Mouse (Mus musculus) large intestine, adult 2 months (tissue): ENCODE results near the gene Dnaaf5. TPM values are rescaled to one million over a fixed set of nuclear protein-coding genes. Genes with fewer than 3 reads are reported as not detected.
A peak's percentile ranks its signal among the peaks of the same experiment; 100 is the strongest.

Experiments
- DNase-seq: peaks from one replicate; pipeline ENCODE4 v3.0.0-alpha.2; 2012; ENCODE audit warnings: low read depth, low spot score
- WGBS: fragments of 180-500 bp; shearing (Covaris S2); methylation state at CpG from one replicate; pipeline ENCODE4 v1.1.7; 2018; 5-methylcytosine and 5-hydroxymethylcytosine counted together
- polyA plus RNA-seq: library from polyadenylated mRNA; depleted of rRNA; stranded (reverse); fragments of >200 nt; gene quantifications from 2 replicates; pipeline ENCODE4 v1.2.3, GENCODE M21; 2012

Dnaaf5 gene
- polyA plus RNA-seq, 1 experiment, result 9.7 TPM

GRCm38 (mm10) chr5:139178895-139179631, 29.0 kb downstream of the Dnaaf5 start:
- no peak for DNase-seq
- 23% methylated on average over 11 of the region's 11 CpGs for WGBS

GRCm38 (mm10) chr5:139183131-139183530, 33.1 kb downstream of the Dnaaf5 start:
- no peak for DNase-seq
- WGBS, result 83% methylated on average over 2 of the region's 2 CpGs

GRCm38 (mm10) chr5:139183601-139184000, 33.6 kb downstream of the Dnaaf5 start:
- DNase-seq, result no peak
- 93% methylated on average over 9 of the region's 9 CpGs for WGBS

GRCm38 (mm10) chr5:139184897-139185296, 34.9 kb downstream of the Dnaaf5 start:
- WGBS, result 65% methylated on average over 4 of the region's 4 CpGs
- no peak for DNase-seq

GRCm38 (mm10) chr5:139189726-139190125, 39.7 kb downstream of the Dnaaf5 start:
- WGBS, result 86% methylated on average over 5 of the region's 5 CpGs
- no peak for DNase-seq

GRCm38 (mm10) chr5:139190958-139191357, 40.9 kb downstream of the Dnaaf5 start:
- DNase-seq, result no peak
- WGBS, result 71% methylated on average over 5 of the region's 5 CpGs

- 66% methylated on average over 3 of the region's 3 CpGs for WGBS
Measured at GRCm38 (mm10) chr5:139198779-139199178, 48.8 kb downstream of the Dnaaf5 start.

GRCm38 (mm10) chr5:139199636-139199994, 49.6 kb downstream of the Dnaaf5 start:
- 31% methylated on average over 2 of the region's 2 CpGs for WGBS
- DNase-seq, result no peak

More at GRCm38 (mm10) chr5:139198779-139199178, 48.8 kb downstream of the Dnaaf5 start:
- DNase-seq, result no peak

- WGBS, result under 1% methylated on average over 61 of the region's 64 CpGs
- peak; percentile 87 for DNase-seq
Measured at GRCm38 (mm10) chr5:139199995-139200769, 50.2 kb downstream of the Dnaaf5 start, which contains the start of gene Sun1. Sun1 (plus strand) TSS chr5:139200637.

GRCm38 (mm10) chr5:139200770-139201569, 50.9 kb downstream of the Dnaaf5 start:
- WGBS, result 1% methylated on average over 57 of the region's 57 CpGs

GRCm38 (mm10) chr5:139202127-139202526, 52.1 kb downstream of the Dnaaf5 start:
- DNase-seq, result no peak
- 64% methylated on average over 11 of the region's 11 CpGs for WGBS

More at GRCm38 (mm10) chr5:139200770-139201569, 50.9 kb downstream of the Dnaaf5 start:
- no peak for DNase-seq

- no peak for DNase-seq
- 88% methylated on average over 5 of the region's 5 CpGs for WGBS
Measured at GRCm38 (mm10) chr5:139203312-139203711, 53.3 kb downstream of the Dnaaf5 start.

- 74% methylated on average over 4 of the region's 4 CpGs for WGBS
- DNase-seq, result no peak
Measured at GRCm38 (mm10) chr5:139206081-139206480, 56.1 kb downstream of the Dnaaf5 start.

GRCm38 (mm10) chr5:139206525-139206924, 56.5 kb downstream of the Dnaaf5 start:
- DNase-seq, result no peak
- 57% methylated on average over 7 of the region's 7 CpGs for WGBS

- DNase-seq, result no peak
Measured at GRCm38 (mm10) chr5:139208183-139208582, 58.2 kb downstream of the Dnaaf5 start.

GRCm38 (mm10) chr5:139208871-139209684, 59.1 kb downstream of the Dnaaf5 start:
- DNase-seq, result no peak
- WGBS, result 81% methylated on average over 10 of the region's 10 CpGs

GRCm38 (mm10) chr5:139209685-139210026, 59.6 kb downstream of the Dnaaf5 start:
- 75% methylated on average over 7 of the region's 7 CpGs for whole genome bisulfite sequencing
- no peak for DNase-seq

GRCm38 (mm10) chr5:139211737-139212385, 61.8 kb downstream of the Dnaaf5 start:
- no peak for DNase-seq
- WGBS, result 70% methylated on average over 11 of the region's 11 CpGs

GRCm38 (mm10) chr5:139214298-139214697, 64.3 kb downstream of the Dnaaf5 start:
- DNase-seq, result no peak
